Mouse (Mus musculus) left cerebral cortex, adult 8-10 months (tissue): ENCODE data around the gene Gfra1. TPM values are rescaled to one million over a fixed set of nuclear protein-coding genes. Genes with fewer than 3 reads are reported as not detected.

ENCODE experiments used
- DNase-seq, 2 experiments: peaks; one replicate each; pipeline ENCODE4 v3.0.0; 2022; ENCODE audit warnings: low spot score in 2 of 2
- total RNA-seq, 4 experiments: library from RNA; stranded (reverse); gene quantifications; 2 replicates each; pipeline ENCODE4 v1.2.4; 2022

Gene Gfra1
- total RNA-seq, 4 experiments from 2014 or later = 37.6 to 49.5 (median 40.8) TPM

- no peak for DNase-seq
Measured at GRCm38 (mm10) chr19:58442785-58443732, 12.7 kb downstream of the Gfra1 start.

GRCm38 (mm10) chr19:58441785-58442184 lies 13.9 kb downstream of the Gfra1 start:
- DNase-seq = no peak

GRCm38 (mm10) chr19:58441246-58441645 lies 14.5 kb downstream of the Gfra1 start:
- DNase-seq = no peak

GRCm38 (mm10) chr19:58438762-58439161 lies 16.9 kb downstream of the Gfra1 start:
- no peak for DNase-seq

GRCm38 (mm10) chr19:58437441-58438071 lies 18.2 kb downstream of the Gfra1 start:
- no peak for DNase-seq

GRCm38 (mm10) chr19:58436874-58437273 lies 18.8 kb downstream of the Gfra1 start:
- no peak for DNase-seq

- no peak for DNase-seq
Measured at GRCm38 (mm10) chr19:58435877-58436276, 19.8 kb downstream of the Gfra1 start.

- DNase-seq = no peak
Measured at GRCm38 (mm10) chr19:58432840-58433239, 22.9 kb downstream of the Gfra1 start.

GRCm38 (mm10) chr19:58428546-58428945 lies 27.2 kb downstream of the Gfra1 start:
- DNase-seq = no peak

GRCm38 (mm10) chr19:58427348-58427747 lies 28.4 kb downstream of the Gfra1 start:
- no peak for DNase-seq

- DNase-seq = no peak
Measured at GRCm38 (mm10) chr19:58424928-58425327, 30.8 kb downstream of the Gfra1 start.

- DNase-seq = no peak
Measured at GRCm38 (mm10) chr19:58424179-58424578, 31.5 kb downstream of the Gfra1 start.

- no peak for DNase-seq
Measured at GRCm38 (mm10) chr19:58422916-58423493, 32.7 kb downstream of the Gfra1 start.

GRCm38 (mm10) chr19:58419685-58420084 lies 36.0 kb downstream of the Gfra1 start:
- DNase-seq = no peak

GRCm38 (mm10) chr19:58419278-58419677 lies 36.4 kb downstream of the Gfra1 start:
- no peak for DNase-seq

GRCm38 (mm10) chr19:58415173-58415572 lies 40.5 kb downstream of the Gfra1 start:
- DNase-seq = no peak

- no peak for DNase-seq
Measured at GRCm38 (mm10) chr19:58414733-58415132, 41.0 kb downstream of the Gfra1 start.

- no peak for DNase-seq
Measured at GRCm38 (mm10) chr19:58413290-58413689, 42.4 kb downstream of the Gfra1 start.

GRCm38 (mm10) chr19:58412811-58413210 lies 42.9 kb downstream of the Gfra1 start:
- no peak for DNase-seq

GRCm38 (mm10) chr19:58406726-58407125 lies 49.0 kb downstream of the Gfra1 start:
- no peak for DNase-seq

GRCm38 (mm10) chr19:58400224-58400623 lies 55.5 kb downstream of the Gfra1 start:
- DNase-seq = no peak

GRCm38 (mm10) chr19:58399166-58399565 lies 56.5 kb downstream of the Gfra1 start:
- DNase-seq = no peak
